Mouse (Mus musculus) c-Kit-negative CD71-positive TER-119-positive erythroid progenitor cells, embryonic 14.5 days (primary cell): ENCODE measurements around the gene Btbd35f28.
"Not testable (repeated sequence)": the region's sequence is repeated elsewhere in the genome, so short reads cannot be mapped to it uniquely, and the experiment has no call there.

Experiments used
- DNase-seq: peaks from one replicate; pipeline ENCODE4 v3.0.0-alpha.2; 2013; ENCODE audit warnings: low read depth, low spot score

The Btbd35f28 gene

DNA sequence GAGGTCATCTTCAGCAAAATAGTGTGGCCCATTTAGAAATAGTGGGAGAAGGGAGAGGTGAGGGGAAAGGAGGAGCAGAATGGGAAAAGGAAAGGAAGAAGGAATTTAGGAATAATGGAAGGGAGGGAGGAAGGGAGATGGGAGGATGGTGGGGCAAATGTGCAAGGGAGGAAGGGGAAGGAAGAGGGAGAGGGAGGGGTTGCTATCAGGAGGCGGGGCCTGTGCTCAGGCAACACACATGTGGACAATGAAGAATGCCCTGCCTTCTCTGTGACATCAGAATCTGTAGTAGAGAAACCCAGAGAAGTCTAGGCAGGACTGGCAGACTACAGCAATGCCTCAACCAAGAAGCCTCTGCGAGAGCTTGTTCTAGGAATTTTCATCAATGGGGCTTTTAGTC is at the start of gene Btbd35f28:
TSS of gene Btbd35f28 (plus strand) at position 301 of the 400 bp plus-strand sequence.
- DNase-seq: not testable (repeated sequence)
